Mouse (Mus musculus): ENCODE measurements around the gene Kptn.

The Kptn gene

GRCm38 (mm10) chr7:16160702-16161101, 41.0 kb downstream of the Kptn start:
- peak; percentile 48 for ATAC-seq (ENCODE audit: low TSS enrichment)

- no peak for ATAC-seq (ENCODE audit: low TSS enrichment)
Observed at GRCm38 (mm10) chr7:16161302-16161701, 41.6 kb downstream of the Kptn start.

- ATAC-seq (ENCODE audit: low TSS enrichment): peak; percentile 1; the same call in 1 of the 2 replicates
Observed at GRCm38 (mm10) chr7:16162036-16162435, 42.3 kb downstream of the Kptn start.

GRCm38 (mm10) chr7:16172141-16172581, 52.5 kb downstream of the Kptn start:
- ATAC-seq (ENCODE audit: low TSS enrichment): no peak

GRCm38 (mm10) chr7:16172586-16173140, 53.0 kb downstream of the Kptn start:
- ATAC-seq (ENCODE audit: low TSS enrichment): no peak

GRCm38 (mm10) chr7:16173146-16173545, 53.5 kb downstream of the Kptn start:
- no peak for ATAC-seq (ENCODE audit: low TSS enrichment)

GRCm38 (mm10) chr7:16174597-16175541, 55.2 kb downstream of the Kptn start, which contains the start of gene Meis3:
TSS of gene Meis3 (plus strand) at chr7:16175090.
- ATAC-seq (ENCODE audit: low TSS enrichment): peak; percentile 80

GRCm38 (mm10) chr7:16175542-16175931, 55.8 kb downstream of the Kptn start:
- no peak for ATAC-seq (ENCODE audit: low TSS enrichment)
